Mouse (Mus musculus) liver, adult 2 months (tissue): ENCODE data around the gene Acly.

Experiments used
- CTCF ChIP-seq: fragments of 200-500 bp; IDR thresholded peaks from 2 replicates; pipeline ENCODE4 v1.5.1; 2011; ENCODE audit warnings: low read depth, low read length, control low read depth
- POLR2A ChIP-seq: fragments of 200-500 bp; IDR thresholded peaks from 2 replicates; pipeline ENCODE4 v1.6.1; 2011; ENCODE audit warnings: low read length, control low read depth; ENCODE audit not compliant: insufficient read depth; ENCODE audit errors: extremely low read depth

GRCm38 (mm10) chr11:100536466-100536865 lies 8.7 kb upstream of the Acly start:
- TF ChIP-seq CTCF: no peak
- TF ChIP-seq POLR2A: no peak
